Mouse (Mus musculus): ENCODE measurements at regions not wholly inside any gene's neighbourhood (a gene's known extent, or its start where the extent isn't known, plus 50 kb on each side); places are given as distances from the start of the nearest gene placed in this dataset.

GRCm38 (mm10) chr10:84230011-84230781, 210.2 kb downstream of the Nuak1 start:
- Histone ChIP-seq H3K36me3 (ENCODE audit: control insufficient read depth, insufficient read depth, low read length) (no peaks in the 10 kb centered on the region), H3K4me3 (ENCODE audit: insufficient read depth, low read depth, low read length) (no peak overlapping the region), H3K4me1 (ENCODE audit: control insufficient read depth, insufficient read depth, low read length) (no peaks in the 10 kb centered on the region), H3K27ac (replicated peaks; ENCODE audit: insufficient read depth, low read depth, low read length) (no peak overlapping the region), H3K9ac (ENCODE audit: low read depth, low read length) (no peak overlapping the region), H3K79me2 (ENCODE audit: control insufficient read depth, insufficient read depth, low read length) (no peaks in the 10 kb centered on the region), H3K27me3 (ENCODE audit: control insufficient read depth, insufficient read depth, low read length) (no peaks in the 10 kb centered on the region)
- 82% methylated on average over 18 of the region's 18 CpGs for WGBS
- no peak for TF ChIP-seq CTCF (IDR thresholded peaks at IDR 0.05; ENCODE audit: low read depth, low read length)
- no peak for TF ChIP-seq POLR2A (IDR thresholded peaks at IDR 0.05; ENCODE audit: extremely low read depth, insufficient read depth, low read length)
- no peak for DNase-seq (ENCODE audit: extremely low read depth, low read depth, low spot score)

- H3K27me3 ChIP-seq (ENCODE audit: control insufficient read depth, insufficient read depth, low read length) = no peaks in the 10 kb centered on the region
- no peak overlapping the region for H3K27ac ChIP-seq (replicated peaks; ENCODE audit: insufficient read depth, low read depth, low read length)
- H3K4me1 ChIP-seq (ENCODE audit: control insufficient read depth, insufficient read depth, low read length) = no peaks in the 10 kb centered on the region
- H3K9ac ChIP-seq (ENCODE audit: low read depth, low read length) = no peak overlapping the region
- H3K36me3 ChIP-seq (ENCODE audit: control insufficient read depth, insufficient read depth, low read length) = no peaks in the 10 kb centered on the region
- DNase-seq (ENCODE audit: extremely low read depth, low read depth, low spot score) = no peak
- no peaks in the 10 kb centered on the region for H3K79me2 ChIP-seq (ENCODE audit: control insufficient read depth, insufficient read depth, low read length)
- TF ChIP-seq CTCF (IDR thresholded peaks at IDR 0.05; ENCODE audit: low read depth, low read length) = no peak
- no peak for TF ChIP-seq POLR2A (IDR thresholded peaks at IDR 0.05; ENCODE audit: extremely low read depth, insufficient read depth, low read length)
- no peak overlapping the region for H3K4me3 ChIP-seq (ENCODE audit: insufficient read depth, low read depth, low read length)
- WGBS = 90% methylated on average over 6 of the region's 6 CpGs
These were observed 205.4 kb downstream of the Nuak1 start for GRCm38 (mm10) chr10:84235006-84235405.

GRCm38 (mm10) chr10:84236236-84236635, 204.2 kb downstream of the Nuak1 start:
- TF ChIP-seq CTCF (IDR thresholded peaks at IDR 0.05; ENCODE audit: low read depth, low read length) (no peak), POLR2A (IDR thresholded peaks at IDR 0.05; ENCODE audit: extremely low read depth, insufficient read depth, low read length) (no peak)
- no peak for DNase-seq (ENCODE audit: extremely low read depth, low read depth, low spot score)
- H3K9ac ChIP-seq (ENCODE audit: low read depth, low read length) = no peak overlapping the region
- no peaks in the 10 kb centered on the region for H3K4me1 ChIP-seq (ENCODE audit: control insufficient read depth, insufficient read depth, low read length)
- 53% methylated on average over 2 of the region's 2 CpGs for WGBS
- H3K36me3 ChIP-seq (ENCODE audit: control insufficient read depth, insufficient read depth, low read length) = no peaks in the 10 kb centered on the region
- H3K27ac ChIP-seq (replicated peaks; ENCODE audit: insufficient read depth, low read depth, low read length) = no peak overlapping the region
- no peak overlapping the region for H3K4me3 ChIP-seq (ENCODE audit: insufficient read depth, low read depth, low read length)
- H3K79me2 ChIP-seq (ENCODE audit: control insufficient read depth, insufficient read depth, low read length) = no peaks in the 10 kb centered on the region
- no peaks in the 10 kb centered on the region for H3K27me3 ChIP-seq (ENCODE audit: control insufficient read depth, insufficient read depth, low read length)

- Histone ChIP-seq H3K27ac (replicated peaks; ENCODE audit: insufficient read depth, low read depth, low read length) (no peak overlapping the region), H3K4me1 (ENCODE audit: control insufficient read depth, insufficient read depth, low read length) (no peaks in the 10 kb centered on the region), H3K79me2 (ENCODE audit: control insufficient read depth, insufficient read depth, low read length) (no peaks in the 10 kb centered on the region), H3K27me3 (ENCODE audit: control insufficient read depth, insufficient read depth, low read length) (no peaks in the 10 kb centered on the region), H3K36me3 (ENCODE audit: control insufficient read depth, insufficient read depth, low read length) (no peaks in the 10 kb centered on the region), H3K9ac (ENCODE audit: low read depth, low read length) (no peak overlapping the region), H3K4me3 (ENCODE audit: insufficient read depth, low read depth, low read length) (no peak overlapping the region)
- no peak for DNase-seq (ENCODE audit: extremely low read depth, low read depth, low spot score)
- WGBS = 74% methylated on average over 18 of the region's 18 CpGs
- no peak for TF ChIP-seq CTCF (IDR thresholded peaks at IDR 0.05; ENCODE audit: low read depth, low read length)
- TF ChIP-seq POLR2A (IDR thresholded peaks at IDR 0.05; ENCODE audit: extremely low read depth, insufficient read depth, low read length) = no peak
These were observed 202.0 kb downstream of the Nuak1 start for GRCm38 (mm10) chr10:84238279-84238963.

GRCm38 (mm10) chr10:84243283-84243682, 197.1 kb downstream of the Nuak1 start:
- H3K79me2 ChIP-seq (ENCODE audit: control insufficient read depth, insufficient read depth, low read length) = no peaks in the 10 kb centered on the region
- WGBS = 94% methylated on average over 5 of the region's 5 CpGs
- H3K36me3 ChIP-seq (ENCODE audit: control insufficient read depth, insufficient read depth, low read length) = no peaks in the 10 kb centered on the region
- no peak overlapping the region for H3K27ac ChIP-seq (replicated peaks; ENCODE audit: insufficient read depth, low read depth, low read length)
- no peak overlapping the region for H3K4me3 ChIP-seq (ENCODE audit: insufficient read depth, low read depth, low read length)
- no peaks in the 10 kb centered on the region for H3K27me3 ChIP-seq (ENCODE audit: control insufficient read depth, insufficient read depth, low read length)
- DNase-seq (ENCODE audit: extremely low read depth, low read depth, low spot score) = no peak
- no peaks in the 10 kb centered on the region for H3K4me1 ChIP-seq (ENCODE audit: control insufficient read depth, insufficient read depth, low read length)
- H3K9ac ChIP-seq (ENCODE audit: low read depth, low read length) = no peak overlapping the region
- TF ChIP-seq CTCF (IDR thresholded peaks at IDR 0.05; ENCODE audit: low read depth, low read length) (no peak), POLR2A (IDR thresholded peaks at IDR 0.05; ENCODE audit: extremely low read depth, insufficient read depth, low read length) (no peak)

- H3K4me1 ChIP-seq (ENCODE audit: control insufficient read depth, insufficient read depth, low read length) = no peaks in the 10 kb centered on the region
- no peaks in the 10 kb centered on the region for H3K79me2 ChIP-seq (ENCODE audit: control insufficient read depth, insufficient read depth, low read length)
- no peaks in the 10 kb centered on the region for H3K36me3 ChIP-seq (ENCODE audit: control insufficient read depth, insufficient read depth, low read length)
- H3K9ac ChIP-seq (ENCODE audit: low read depth, low read length) = no peak overlapping the region
- 95% methylated on average over 3 of the region's 3 CpGs for WGBS
- DNase-seq (ENCODE audit: extremely low read depth, low read depth, low spot score) = no peak
- H3K27ac ChIP-seq (replicated peaks; ENCODE audit: insufficient read depth, low read depth, low read length) = no peak overlapping the region
- H3K4me3 ChIP-seq (ENCODE audit: insufficient read depth, low read depth, low read length) = no peak overlapping the region
- no peak for TF ChIP-seq POLR2A (IDR thresholded peaks at IDR 0.05; ENCODE audit: extremely low read depth, insufficient read depth, low read length)
- TF ChIP-seq CTCF (IDR thresholded peaks at IDR 0.05; ENCODE audit: low read depth, low read length) = no peak
- H3K27me3 ChIP-seq (ENCODE audit: control insufficient read depth, insufficient read depth, low read length) = no peaks in the 10 kb centered on the region
These were observed 191.1 kb downstream of the Nuak1 start for GRCm38 (mm10) chr10:84249346-84249745.
